ENCODE assay signal across 30 mouse cellular contexts in the genomic region with DNA sequence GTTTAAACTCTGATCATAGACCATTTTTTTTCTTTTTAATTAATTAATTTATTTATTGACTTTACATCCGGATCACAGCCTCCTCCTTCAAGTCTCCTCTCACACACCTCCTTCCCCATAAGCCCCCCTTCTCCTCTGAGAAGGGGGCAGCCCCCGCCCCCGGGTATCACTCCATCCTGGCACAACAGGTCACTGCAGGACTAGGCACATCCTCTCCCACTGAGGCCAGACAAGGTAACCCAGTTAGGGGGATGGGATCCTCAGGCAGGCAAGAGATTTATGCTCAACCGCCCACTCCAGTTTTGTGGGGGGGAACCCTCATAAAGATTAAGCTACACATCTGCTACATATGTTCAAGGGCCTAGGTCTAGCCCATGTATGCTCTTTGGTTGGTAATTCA.
"Had no signal": no experiment of that assay in that cellular context is flagged by ENCODE, and none has a peak within 500 bp of the region (broad histone marks: within the 10 kb centered on the region; RNA-seq: fewer than 3 reads in every experiment).

No protein-coding gene starts in this region.

- H3K4me1 ChIP-seq: limb, embryonic 10.5 days; limb, embryonic 12.5 days; limb, embryonic 13.5 days; limb, embryonic 15.5 days; liver, embryonic 12.5 days; liver, embryonic 13.5 days; liver, embryonic 15.5 days; lung, embryonic 15.5 days; megakaryocyte, embryonic 14.5 days; midbrain, embryonic 10.5 days; midbrain, embryonic 12.5 days; midbrain, embryonic 13.5 days; midbrain, embryonic 15.5 days; neural tube, embryonic 12.5 days had no signal

- H3K27me3 ChIP-seq: limb, embryonic 12.5 days; limb, embryonic 13.5 days; limb, embryonic 15.5 days; liver, embryonic 12.5 days; liver, embryonic 13.5 days; liver, embryonic 15.5 days; lung, embryonic 15.5 days; megakaryocyte, embryonic 14.5 days; midbrain, embryonic 12.5 days; midbrain, embryonic 13.5 days; midbrain, embryonic 15.5 days; neural tube, embryonic 12.5 days had no signal

- H3K36me3 ChIP-seq: limb, embryonic 10.5 days; limb, embryonic 12.5 days; limb, embryonic 13.5 days; limb, embryonic 15.5 days; liver, embryonic 12.5 days; liver, embryonic 13.5 days; liver, embryonic 15.5 days; lung, embryonic 15.5 days; midbrain, embryonic 10.5 days; midbrain, embryonic 12.5 days; midbrain, embryonic 13.5 days; midbrain, embryonic 15.5 days; neural tube, embryonic 12.5 days had no signal

- H3K9me3 ChIP-seq: limb, embryonic 10.5 days; limb, embryonic 12.5 days; limb, embryonic 13.5 days; limb, embryonic 15.5 days; liver, embryonic 12.5 days; liver, embryonic 13.5 days; liver, embryonic 15.5 days; lung, embryonic 15.5 days; megakaryocyte, embryonic 14.5 days; midbrain, embryonic 10.5 days; midbrain, embryonic 12.5 days; midbrain, embryonic 15.5 days; neural tube, embryonic 12.5 days had no signal

- H3K27ac ChIP-seq: limb, embryonic 10.5 days; limb, embryonic 12.5 days; limb, embryonic 13.5 days; limb, embryonic 15.5 days; liver, embryonic 12.5 days; liver, embryonic 13.5 days; liver, embryonic 14.5 days; liver, embryonic 15.5 days; lung, embryonic 15.5 days; macrophage; midbrain, embryonic 10.5 days; midbrain, embryonic 12.5 days; midbrain, embryonic 13.5 days; midbrain, embryonic 15.5 days; neural tube, embryonic 12.5 days had no signal

- H3K9ac ChIP-seq: limb, embryonic 12.5 days; limb, embryonic 13.5 days; limb, embryonic 15.5 days; liver, embryonic 12.5 days; liver, embryonic 13.5 days; liver, embryonic 14.5 days; liver, embryonic 15.5 days; liver, postnatal 0 days; lung, embryonic 14.5 days; lung, embryonic 15.5 days; midbrain, embryonic 12.5 days; midbrain, embryonic 13.5 days; midbrain, embryonic 15.5 days; neural tube, embryonic 12.5 days had no signal

- H3K4me3 ChIP-seq: limb, embryonic 10.5 days; limb, embryonic 12.5 days; limb, embryonic 13.5 days; limb, embryonic 15.5 days; liver, embryonic 12.5 days; liver, embryonic 13.5 days; liver, embryonic 15.5 days; lung, embryonic 15.5 days; megakaryocyte, embryonic 14.5 days; midbrain, embryonic 10.5 days; midbrain, embryonic 12.5 days; midbrain, embryonic 13.5 days; midbrain, embryonic 15.5 days; myocyte; neural tube, embryonic 12.5 days had no signal

- DNase-seq: left cerebral cortex, postnatal 4 days; liver; liver, embryonic 13.5 days; liver, postnatal 0 days; lung, adult 18-20 months; lung, adult 2 months; lung, embryonic 14.5 days; lung, postnatal 10 days; lung, postnatal 14 days; lung, postnatal 36 days; lung, postnatal 4 days had no signal

- H3K4me2 ChIP-seq: limb, embryonic 12.5 days; limb, embryonic 13.5 days; limb, embryonic 15.5 days; liver, embryonic 11.5 days; liver, embryonic 12.5 days; liver, embryonic 13.5 days; liver, embryonic 15.5 days; lung, embryonic 14.5 days; lung, embryonic 15.5 days; midbrain, embryonic 12.5 days; midbrain, embryonic 13.5 days; midbrain, embryonic 15.5 days; neural tube, embryonic 12.5 days had no signal

- ATAC-seq: liver, embryonic 12.5 days; liver, postnatal 0 days; lung, postnatal 0 days; midbrain, embryonic 13.5 days; midbrain, embryonic 15.5 days; midbrain, embryonic 16.5 days had no signal
